Mouse (Mus musculus) lung, adult 2 months (tissue): ENCODE results near the gene Ebi3.

Source experiments
- CTCF ChIP-seq: fragments of 200-500 bp; IDR thresholded peaks from 2 replicates; pipeline ENCODE4 v1.5.1; 2011; ENCODE audit warnings: mild to moderate bottlenecking, low read length, control low read depth; ENCODE audit not compliant: insufficient read depth
- POLR2A ChIP-seq: fragments of 200-500 bp; IDR thresholded peaks from 2 replicates; pipeline ENCODE4 v1.6.1; 2011; ENCODE audit warnings: low read depth, mild to moderate bottlenecking, control low read depth, low read length, borderline replicate concordance; ENCODE audit errors: extremely low read depth

DNA sequence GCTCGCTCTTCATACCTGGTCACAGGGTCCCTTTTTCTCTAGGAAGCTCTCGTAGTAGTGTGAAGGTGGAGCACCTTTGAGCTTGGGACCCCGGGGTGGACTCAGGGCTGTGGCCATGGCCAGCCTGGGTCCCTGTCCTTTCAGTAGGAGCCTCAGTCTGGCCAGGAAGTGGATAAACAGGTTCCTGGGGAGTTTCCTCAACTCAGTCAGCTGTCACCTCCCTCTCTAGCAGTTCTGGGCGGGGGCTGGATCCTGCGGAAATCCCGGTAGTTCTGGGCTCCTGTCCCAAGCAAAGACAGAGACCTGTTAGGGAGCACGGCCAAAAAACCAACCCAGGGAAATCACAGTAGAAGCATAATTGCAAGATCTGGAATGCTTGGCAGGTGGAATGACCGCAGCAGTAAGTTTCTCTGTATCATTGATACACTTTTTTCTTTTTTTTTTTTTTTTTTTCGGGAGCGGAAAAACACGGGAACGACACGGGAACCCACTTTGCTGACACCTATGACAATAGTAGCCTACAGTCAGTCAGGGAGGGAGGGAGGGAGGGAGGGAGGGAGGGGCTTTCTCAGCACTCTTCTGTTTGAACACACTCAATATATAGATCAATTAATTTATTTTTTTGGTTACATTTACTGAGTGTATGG is 53.1 kb downstream of the Ebi3 start, which contains the start of the genes Stap2 and Mpnd:
- TF ChIP-seq POLR2A (peak; percentile 51; the same call in 1 of the 2 replicates), CTCF (no peak)
